Mouse (Mus musculus): ENCODE measurements around the gene Cers3. TPM values are rescaled to one million over a fixed set of nuclear protein-coding genes. Genes with fewer than 3 reads are reported as not detected.

Cers3 gene
- total RNA-seq, 1 experiment: 0.31 TPM

DNA sequence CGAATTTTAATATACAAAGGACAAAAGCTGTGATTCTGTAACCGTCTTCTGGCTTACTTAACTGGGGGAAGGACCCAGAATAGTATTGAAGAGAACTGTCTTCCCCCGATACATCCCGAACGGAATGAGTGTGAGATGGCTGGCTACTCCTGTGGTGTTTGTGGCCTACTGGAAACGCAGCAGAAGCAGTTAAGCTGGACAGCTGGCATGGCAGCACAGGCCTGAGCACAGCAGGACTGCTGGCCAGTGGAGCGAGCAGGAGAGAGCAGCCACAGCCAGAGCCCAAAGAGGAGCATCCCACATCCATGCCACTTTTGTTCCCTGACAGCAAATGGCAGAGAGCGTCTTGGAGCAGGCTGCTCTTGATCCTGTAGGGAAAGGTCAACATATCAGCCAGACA is 1.9 kb upstream of the Cers3 start:
- TF ChIP-seq ZC3H11A (IDR thresholded peaks at IDR 0.05; ENCODE audit: borderline replicate concordance, low read depth, low read length) (no peak), MAFK (IDR thresholded peaks at IDR 0.05; ENCODE audit: insufficient read depth, low read depth, low read length) (no peak), CHD2 (IDR thresholded peaks at IDR 0.05; ENCODE audit: low read depth, low read length) (no peak), ZNF384 (IDR thresholded peaks at IDR 0.05; ENCODE audit: low read depth, low read length) (no peak)
- no peak overlapping the region for H3K4me3 ChIP-seq (ENCODE audit: insufficient read depth in 1 of 2, low read depth in 1 of 2, low read length in 2 of 2, poor library complexity in 1 of 2, severe bottlenecking in 1 of 2)
- in situ Hi-C loops (cut with MboI; ENCODE audit: low sequenced_read_pairs in 2 of 2, unreplicated experiment in 2 of 2): no loop called here
- H3K36me3 ChIP-seq (ENCODE audit: control insufficient read depth, insufficient read depth, low read length, poor library complexity, severe bottlenecking): no peaks in the 10 kb centered on the region
- no peaks in the 10 kb centered on the region for H3K4me1 ChIP-seq (ENCODE audit: control insufficient read depth in 2 of 2, insufficient read depth in 2 of 2, low read length in 2 of 2, poor library complexity in 1 of 2)
- no peaks in the 10 kb centered on the region for H3K9me3 ChIP-seq (ENCODE audit: control insufficient read depth, insufficient read depth, low read depth, low read length)
- DNase-seq (ENCODE audit: low read depth, low spot score): no peak
- H3K9ac ChIP-seq (ENCODE audit: insufficient read depth, low read depth, low read length, poor library complexity, severe bottlenecking): no peak overlapping the region
- no peak overlapping the region for H3K27ac ChIP-seq (ENCODE audit: insufficient read depth, low read depth, low read length, poor library complexity, severe bottlenecking)

DNA sequence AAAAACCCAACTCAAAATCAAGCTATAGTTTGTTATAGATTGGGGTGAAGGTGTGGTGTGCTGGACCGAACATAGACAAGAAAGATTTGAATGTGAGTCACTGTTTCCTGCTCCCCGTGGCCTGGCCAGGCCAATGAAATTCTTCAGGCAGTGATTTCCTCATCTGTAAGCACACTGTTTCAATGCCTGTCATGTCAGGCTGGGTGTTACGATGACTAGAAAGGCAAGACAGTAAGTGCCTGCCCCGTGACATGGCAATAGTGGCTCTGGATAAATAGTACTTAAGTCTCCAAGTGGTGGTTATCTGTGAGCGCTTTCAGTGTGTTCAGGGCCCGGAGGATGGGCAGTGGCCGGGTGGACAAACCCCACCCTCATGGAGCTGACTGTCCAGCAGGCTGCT is 3.7 kb downstream of the Cers3 start:
- H3K4me1 ChIP-seq (ENCODE audit: control insufficient read depth in 2 of 2, insufficient read depth in 2 of 2, low read length in 2 of 2, poor library complexity in 1 of 2): no peaks in the 10 kb centered on the region
- no peak overlapping the region for H3K9ac ChIP-seq (ENCODE audit: insufficient read depth, low read depth, low read length, poor library complexity, severe bottlenecking)
- H3K4me3 ChIP-seq (ENCODE audit: insufficient read depth in 1 of 2, low read depth in 1 of 2, low read length in 2 of 2, poor library complexity in 1 of 2, severe bottlenecking in 1 of 2): no peak overlapping the region
- no peaks in the 10 kb centered on the region for H3K9me3 ChIP-seq (ENCODE audit: control insufficient read depth, insufficient read depth, low read depth, low read length)
- DNase-seq (ENCODE audit: low read depth, low spot score): no peak
- in situ Hi-C loops (cut with MboI; ENCODE audit: low sequenced_read_pairs in 2 of 2, unreplicated experiment in 2 of 2): no loop called here
- TF ChIP-seq ZNF384 (IDR thresholded peaks at IDR 0.05; ENCODE audit: low read depth, low read length) (no peak), HCFC1 (IDR thresholded peaks at IDR 0.05; ENCODE audit: borderline replicate concordance, insufficient read depth, low read length) (no peak), MAFK (IDR thresholded peaks at IDR 0.05; ENCODE audit: insufficient read depth, low read depth, low read length) (no peak), ZC3H11A (IDR thresholded peaks at IDR 0.05; ENCODE audit: borderline replicate concordance, low read depth, low read length) (no peak), CHD2 (IDR thresholded peaks at IDR 0.05; ENCODE audit: low read depth, low read length) (no peak)
- no peak overlapping the region for H3K27ac ChIP-seq (ENCODE audit: insufficient read depth, low read depth, low read length, poor library complexity, severe bottlenecking)
- H3K36me3 ChIP-seq (ENCODE audit: control insufficient read depth, insufficient read depth, low read length, poor library complexity, severe bottlenecking): no peaks in the 10 kb centered on the region

DNA sequence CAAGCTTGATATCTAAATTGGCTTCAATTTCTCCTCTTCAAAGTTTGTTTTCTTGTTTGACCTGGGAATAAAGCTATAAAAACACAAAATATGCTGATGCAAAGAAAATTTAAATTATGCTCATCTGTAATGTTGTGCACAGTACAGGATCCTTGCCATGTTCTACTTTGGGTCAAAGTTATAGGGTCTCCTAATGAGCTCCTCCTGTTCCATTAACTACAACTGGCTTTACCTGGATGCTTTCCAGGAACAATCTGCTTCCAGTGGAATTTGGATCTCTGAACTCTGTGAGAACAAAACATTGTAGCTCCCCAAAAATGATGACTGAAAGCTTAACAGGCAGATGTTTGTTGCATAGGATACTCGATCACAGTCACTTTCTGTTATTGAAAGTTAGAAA is 6.7 kb downstream of the Cers3 start:
- Histone ChIP-seq H3K4me3 (ENCODE audit: insufficient read depth in 1 of 2, low read depth in 1 of 2, low read length in 2 of 2, poor library complexity in 1 of 2, severe bottlenecking in 1 of 2) (no peak overlapping the region), H3K27ac (ENCODE audit: insufficient read depth, low read depth, low read length, poor library complexity, severe bottlenecking) (no peak overlapping the region), H3K36me3 (ENCODE audit: control insufficient read depth, insufficient read depth, low read length, poor library complexity, severe bottlenecking) (no peaks in the 10 kb centered on the region), H3K9me3 (ENCODE audit: control insufficient read depth, insufficient read depth, low read depth, low read length) (no peaks in the 10 kb centered on the region), H3K4me1 (ENCODE audit: control insufficient read depth in 2 of 2, insufficient read depth in 2 of 2, low read length in 2 of 2, poor library complexity in 1 of 2) (no peaks in the 10 kb centered on the region), H3K9ac (ENCODE audit: insufficient read depth, low read depth, low read length, poor library complexity, severe bottlenecking) (no peak overlapping the region)
- DNase-seq (ENCODE audit: low read depth, low spot score): no peak
- in situ Hi-C loops (cut with MboI; ENCODE audit: low sequenced_read_pairs in 2 of 2, unreplicated experiment in 2 of 2): no loop called here
- no peak for TF ChIP-seq HCFC1 (IDR thresholded peaks at IDR 0.05; ENCODE audit: borderline replicate concordance, insufficient read depth, low read length)
- no peak for TF ChIP-seq ZC3H11A (IDR thresholded peaks at IDR 0.05; ENCODE audit: borderline replicate concordance, low read depth, low read length)
- TF ChIP-seq MAFK (IDR thresholded peaks at IDR 0.05; ENCODE audit: insufficient read depth, low read depth, low read length): no peak
- TF ChIP-seq ZNF384 (IDR thresholded peaks at IDR 0.05; ENCODE audit: low read depth, low read length): no peak
- no peak for TF ChIP-seq CHD2 (IDR thresholded peaks at IDR 0.05; ENCODE audit: low read depth, low read length)

DNA sequence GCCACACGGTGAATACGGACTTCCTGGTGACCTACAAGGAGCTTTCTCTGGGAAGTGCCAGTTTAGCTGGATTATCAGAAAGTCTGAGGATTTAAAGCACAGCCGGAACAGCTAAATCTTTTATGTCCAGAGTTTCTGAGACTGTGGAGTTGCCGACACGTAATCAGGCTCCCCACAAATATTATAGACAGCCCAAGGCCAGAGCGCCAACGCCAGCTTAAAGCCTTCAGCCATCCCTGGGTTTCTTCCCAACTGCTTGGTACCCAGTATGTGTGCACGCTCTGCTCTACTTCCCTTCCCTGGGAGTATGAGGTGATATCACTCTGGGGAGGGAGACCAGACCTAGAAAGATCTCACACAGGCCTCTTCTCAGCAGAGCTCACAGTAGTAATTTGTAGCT is 10.5 kb downstream of the Cers3 start:
- Histone ChIP-seq H3K9ac (ENCODE audit: insufficient read depth, low read depth, low read length, poor library complexity, severe bottlenecking) (no peak overlapping the region), H3K4me3 (ENCODE audit: insufficient read depth in 1 of 2, low read depth in 1 of 2, low read length in 2 of 2, poor library complexity in 1 of 2, severe bottlenecking in 1 of 2) (no peak overlapping the region), H3K27ac (ENCODE audit: insufficient read depth, low read depth, low read length, poor library complexity, severe bottlenecking) (no peak overlapping the region), H3K4me1 (ENCODE audit: control insufficient read depth in 2 of 2, insufficient read depth in 2 of 2, low read length in 2 of 2, poor library complexity in 1 of 2) (no peaks in the 10 kb centered on the region), H3K36me3 (ENCODE audit: control insufficient read depth, insufficient read depth, low read length, poor library complexity, severe bottlenecking) (no peaks in the 10 kb centered on the region), H3K9me3 (ENCODE audit: control insufficient read depth, insufficient read depth, low read depth, low read length) (no peaks in the 10 kb centered on the region)
- in situ Hi-C loops (cut with MboI; ENCODE audit: low sequenced_read_pairs in 2 of 2, unreplicated experiment in 2 of 2): no loop called here
- DNase-seq (ENCODE audit: low read depth, low spot score): no peak
- TF ChIP-seq MAFK (IDR thresholded peaks at IDR 0.05; ENCODE audit: insufficient read depth, low read depth, low read length): no peak
- no peak for TF ChIP-seq CHD2 (IDR thresholded peaks at IDR 0.05; ENCODE audit: low read depth, low read length)
- TF ChIP-seq ZNF384 (IDR thresholded peaks at IDR 0.05; ENCODE audit: low read depth, low read length): no peak
- TF ChIP-seq ZC3H11A (IDR thresholded peaks at IDR 0.05; ENCODE audit: borderline replicate concordance, low read depth, low read length): no peak
- no peak for TF ChIP-seq HCFC1 (IDR thresholded peaks at IDR 0.05; ENCODE audit: borderline replicate concordance, insufficient read depth, low read length)

DNA sequence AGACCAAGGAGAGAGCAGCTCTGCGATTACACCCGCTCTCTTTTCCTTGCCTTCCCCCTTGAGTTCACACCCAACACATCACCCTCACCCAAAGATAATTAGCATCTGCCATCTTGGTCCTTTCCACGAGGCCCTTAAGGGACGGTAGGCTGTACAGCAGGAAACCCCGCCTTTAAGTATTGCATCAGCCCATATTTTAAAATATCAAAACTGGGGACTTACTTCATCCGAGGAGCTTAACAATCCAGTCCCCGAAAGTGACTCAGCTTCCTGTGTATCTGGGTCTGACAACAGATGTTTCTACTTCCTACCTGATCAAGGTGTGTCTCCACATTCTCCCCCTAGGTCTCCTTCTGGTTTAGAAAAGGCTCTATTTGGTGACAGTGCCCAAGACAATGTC is 12.3 kb downstream of the Cers3 start:
- DNase-seq (ENCODE audit: low read depth, low spot score): no peak

More for the DNA sequence above, 12.3 kb downstream of the Cers3 start:
- Histone ChIP-seq H3K36me3 (ENCODE audit: control insufficient read depth, insufficient read depth, low read length, poor library complexity, severe bottlenecking) (no peaks in the 10 kb centered on the region), H3K9me3 (ENCODE audit: control insufficient read depth, insufficient read depth, low read depth, low read length) (no peaks in the 10 kb centered on the region), H3K4me3 (ENCODE audit: insufficient read depth in 1 of 2, low read depth in 1 of 2, low read length in 2 of 2, poor library complexity in 1 of 2, severe bottlenecking in 1 of 2) (no peak overlapping the region), H3K4me1 (ENCODE audit: control insufficient read depth in 2 of 2, insufficient read depth in 2 of 2, low read length in 2 of 2, poor library complexity in 1 of 2) (no peaks in the 10 kb centered on the region), H3K27ac (ENCODE audit: insufficient read depth, low read depth, low read length, poor library complexity, severe bottlenecking) (no peak overlapping the region), H3K9ac (ENCODE audit: insufficient read depth, low read depth, low read length, poor library complexity, severe bottlenecking) (no peak overlapping the region)
- no peak for TF ChIP-seq ZNF384 (IDR thresholded peaks at IDR 0.05; ENCODE audit: low read depth, low read length)
- TF ChIP-seq ZC3H11A (IDR thresholded peaks at IDR 0.05; ENCODE audit: borderline replicate concordance, low read depth, low read length): no peak
- TF ChIP-seq MAFK (IDR thresholded peaks at IDR 0.05; ENCODE audit: insufficient read depth, low read depth, low read length): no peak
- no peak for TF ChIP-seq CHD2 (IDR thresholded peaks at IDR 0.05; ENCODE audit: low read depth, low read length)
- TF ChIP-seq HCFC1 (IDR thresholded peaks at IDR 0.05; ENCODE audit: borderline replicate concordance, insufficient read depth, low read length): no peak
- in situ Hi-C loops (cut with MboI; ENCODE audit: low sequenced_read_pairs in 2 of 2, unreplicated experiment in 2 of 2): no loop called here
